Mouse (Mus musculus) CH12.LX (cell line): ENCODE results near the gene Cyb561. TPM values are rescaled to one million over a fixed set of nuclear protein-coding genes. Genes with fewer than 3 reads are reported as not detected.

Experiments
- DNase-seq: peaks from one replicate; pipeline ENCODE4 v3.0.0-alpha.2; 2013; ENCODE audit errors: extremely low read depth
- H3K27ac ChIP-seq: 2 replicates; pipeline ENCODE4 v1.5.1; 2012; ENCODE audit warnings: low read depth, mild to moderate bottlenecking, control low read depth, moderate library complexity; ENCODE audit not compliant: insufficient read depth
- H3K27me3 ChIP-seq: replicated peaks from 2 replicates; pipeline ENCODE3; 2012; ENCODE audit warnings: inconsistent platforms
- H3K36me3 ChIP-seq, 2 experiments: replicated peaks in 1 of 2; 2 replicates each; pipeline versions ENCODE3 to v1.6.1; 2012; ENCODE audit warnings: inconsistent platforms in 1 of 2, low read length in 1 of 2, mild to moderate bottlenecking in 1 of 2, mixed read lengths in 1 of 2, moderate library complexity in 1 of 2; ENCODE audit not compliant: control insufficient read depth in 1 of 2, insufficient read depth in 1 of 2
- H3K4me1 ChIP-seq, 2 experiments: 2 replicates each; pipeline ENCODE4 v1.6.1; 2012; ENCODE audit warnings: inconsistent platforms in 1 of 2, moderate library complexity in 1 of 2; ENCODE audit not compliant: insufficient read depth in 2 of 2, control insufficient read depth in 1 of 2
- H3K4me2 ChIP-seq: 2 replicates; pipeline ENCODE4 v1.6.1; 2012; ENCODE audit warnings: low read depth, mild to moderate bottlenecking, control low read depth; ENCODE audit not compliant: poor library complexity, insufficient read depth, severe bottlenecking
- H3K4me3 ChIP-seq, 3 experiments: fragments of 150-350 bp in 1 of 3; sonication (generic) in 1 of 3; replicated peaks in 1 of 3; 2 replicates each; pipeline versions ENCODE3 to v1.5.1; 2011 to 2012; ENCODE audit warnings: low read depth in 2 of 3, low read length in 2 of 3, mild to moderate bottlenecking in 2 of 3, moderate library complexity in 2 of 3, control low read depth in 1 of 3, improper control_type of control experiment in 1 of 3, inconsistent platforms in 1 of 3, mixed read lengths in 1 of 3; ENCODE audit not compliant: poor library complexity in 1 of 3
- H3K79me2 ChIP-seq: replicated peaks from 2 replicates; pipeline ENCODE4 v1.6.1; 2012; ENCODE audit warnings: mild to moderate bottlenecking, moderate library complexity; ENCODE audit not compliant: control insufficient read depth, poor library complexity, insufficient read depth, severe bottlenecking; ENCODE audit errors: extremely low read depth
- H3K9ac ChIP-seq: 2 replicates; pipeline ENCODE4 v1.6.1; 2012; ENCODE audit warnings: low read depth, mild to moderate bottlenecking, control low read depth, moderate library complexity; ENCODE audit not compliant: insufficient read depth
- H3K9me3 ChIP-seq: replicated peaks from 2 replicates; pipeline ENCODE3; 2012; ENCODE audit warnings: low read length, inconsistent platforms, mixed read lengths
- BHLHE40 ChIP-seq: IDR thresholded peaks from 2 replicates; pipeline ENCODE4 v1.6.1; 2011; ENCODE audit warnings: mild to moderate bottlenecking, low read depth, low read length, improper control_type of control experiment
- CTCF ChIP-seq, 2 experiments: IDR thresholded peaks in 1 of 2; conservative IDR thresholded peaks in 1 of 2; 2 replicates each; pipeline ENCODE4 v1.5.1; 2011 to 2012; ENCODE audit warnings: low read depth in 2 of 2, low read length in 2 of 2, improper control_type of control experiment in 1 of 2, inconsistent platforms in 1 of 2, mild to moderate bottlenecking in 1 of 2, moderate library complexity in 1 of 2
- GABPA ChIP-seq: IDR thresholded peaks from 2 replicates; pipeline ENCODE4 v1.6.1; 2012; ENCODE audit warnings: low read depth, low read length, improper control_type of control experiment, inconsistent platforms; ENCODE audit not compliant: insufficient replicate concordance
- HCFC1 ChIP-seq: IDR thresholded peaks from 2 replicates; pipeline ENCODE4 v1.6.1; 2012; ENCODE audit warnings: low read depth, mild to moderate bottlenecking, inconsistent platforms, low read length, improper control_type of control experiment
- JUND ChIP-seq: conservative IDR thresholded peaks from 2 replicates; pipeline ENCODE4 v1.6.1; 2011; ENCODE audit warnings: low read depth, low read length, improper control_type of control experiment
- KAT2A ChIP-seq: IDR thresholded peaks from 2 replicates; pipeline ENCODE4 v1.6.1; 2012; ENCODE audit warnings: low read length, improper control_type of control experiment, inconsistent platforms; ENCODE audit not compliant: insufficient replicate concordance
- MAFK ChIP-seq: IDR thresholded peaks from 2 replicates; pipeline ENCODE4 v1.6.1; 2011; ENCODE audit warnings: low read length, improper control_type of control experiment; ENCODE audit not compliant: insufficient replicate concordance
- MEF2A ChIP-seq: IDR thresholded peaks from 2 replicates; pipeline ENCODE4 v1.6.1; 2014; ENCODE audit warnings: low read depth, mild to moderate bottlenecking, inconsistent platforms, low read length, improper control_type of control experiment, borderline replicate concordance
- MXI1 ChIP-seq: IDR thresholded peaks from 2 replicates; pipeline ENCODE4 v1.6.1; 2011; ENCODE audit warnings: mild to moderate bottlenecking, low read depth, low read length, improper control_type of control experiment
- MYC ChIP-seq: IDR thresholded peaks from 2 replicates; pipeline ENCODE4 v1.6.1; 2011; ENCODE audit warnings: low read depth, mild to moderate bottlenecking, improper control_type of control experiment, low read length
- PAX5 ChIP-seq: IDR thresholded peaks from 2 replicates; pipeline ENCODE4 v1.6.1; 2012; ENCODE audit warnings: low read length, inconsistent platforms, mixed read lengths
- POLR2A ChIP-seq: IDR thresholded peaks from 2 replicates; pipeline ENCODE4 v1.6.1; 2011; ENCODE audit warnings: low read depth, mild to moderate bottlenecking, improper control_type of control experiment, low read length
- RCOR1 ChIP-seq: conservative IDR thresholded peaks from 2 replicates; pipeline ENCODE4 v1.6.1; 2012; ENCODE audit warnings: low read depth, mild to moderate bottlenecking, inconsistent platforms, low read length, improper control_type of control experiment
- ZC3H11A ChIP-seq: IDR thresholded peaks from 2 replicates; pipeline ENCODE4 v1.6.1; 2012; ENCODE audit warnings: low read depth, mild to moderate bottlenecking, inconsistent platforms, low read length, improper control_type of control experiment
- ZNF384 ChIP-seq: IDR thresholded peaks from 2 replicates; pipeline ENCODE4 v1.6.1; 2012; ENCODE audit warnings: low read depth, low read length, improper control_type of control experiment, inconsistent platforms
- dilution Hi-C: fragments of 300-500 bp; cut with MboI; formaldehyde crosslinking; loops from 2 replicates; pipeline ENCODE4 v1.14.3; 2020; ENCODE audit warnings: low sequenced_read_pairs; ENCODE audit not compliant: extremely low pct_unique_long_range_greater_than_20kb, extremely low pct_ligation_motif_present
- in situ Hi-C: fragments of 300-500 bp; cut with MboI; formaldehyde crosslinking; loops from 3 replicates; pipeline ENCODE4 v1.14.3; 2019; ENCODE audit warnings: low sequenced_read_pairs, low pct_ligation_motif_present, low pct_unique_long_range_greater_than_20kb, mixed read lengths
- polyA plus RNA-seq: library from polyadenylated mRNA; unstranded; fragments of >175 nt; gene quantifications from 2 replicates; pipeline ENCODE4 v1.2.1, GENCODE M21; 2012; ENCODE audit warnings: low read depth; ENCODE audit not compliant: insufficient read length
- total RNA-seq, 2 experiments: library from RNA; depleted of rRNA; stranded (reverse); fragments of 300-350 nt in 1 of 2; fragments of >200 nt in 1 of 2; gene quantifications; 2 replicates each; pipeline ENCODE4 v1.2.3; 2012 to 2014

Gene Cyb561
- total and polyA plus RNA-seq, 3 experiments: 0.20 to 3.9 (median 0.51) TPM

DNA sequence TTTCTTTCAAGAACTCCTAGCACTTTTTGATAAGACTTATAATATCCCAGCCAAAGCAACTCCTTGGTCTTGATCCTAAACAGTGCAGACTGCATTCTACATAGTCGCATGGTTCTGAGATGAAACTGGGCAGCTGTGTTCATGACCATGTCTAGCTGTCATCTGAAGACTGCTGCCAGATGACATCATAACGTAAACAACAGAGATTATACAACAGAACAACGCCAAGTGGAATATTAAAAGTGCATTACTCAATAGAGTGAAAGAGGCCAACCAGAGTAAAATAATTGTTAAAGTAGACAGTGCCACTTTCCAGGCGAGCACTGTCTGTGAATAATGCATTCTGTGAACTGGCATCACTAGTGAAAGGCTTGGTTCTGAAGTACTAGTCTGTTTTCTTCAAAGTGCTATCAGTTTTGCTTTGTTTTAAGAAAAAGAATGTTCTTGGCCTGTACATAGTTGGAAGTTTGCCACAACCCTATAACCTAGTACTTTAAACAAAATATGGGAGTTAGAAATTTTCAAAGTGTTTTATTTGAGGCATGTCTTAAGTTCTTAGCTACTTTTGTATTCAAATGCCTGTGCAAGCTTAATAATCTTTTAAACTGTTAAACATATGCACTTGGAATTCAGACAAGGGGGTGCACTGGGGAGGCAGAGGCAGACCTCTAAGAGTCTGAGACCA is 47.5 kb downstream of the Cyb561 start:
- H3K27me3 ChIP-seq: no peaks in the 10 kb centered on the region
- in situ Hi-C loops: no loop called here
- peaks cover 0 to 23% of the 10 kb centered on the region in 2 experiments for H3K36me3 ChIP-seq
- no peak overlapping the region for H3K4me2 ChIP-seq
- H3K79me2 ChIP-seq: no peaks in the 10 kb centered on the region
- peaks cover 0 to 16% of the 10 kb centered on the region in 2 experiments; a peak in 2 of 4 replicates for H3K4me1 ChIP-seq
- no peak overlapping the region for H3K27ac ChIP-seq
- H3K9ac ChIP-seq: no peak overlapping the region
- no peak for DNase-seq
- H3K9me3 ChIP-seq: no peaks in the 10 kb centered on the region
- TF ChIP-seq JUND: no peak
- no peak for TF ChIP-seq CTCF (conservative IDR thresholded peaks at IDR 0.05 in 1 of 2, IDR thresholded peaks at IDR 0.05 in 1 of 2; ENCODE audit: low read depth in 2 of 2, low read length in 2 of 2)
- no peak for TF ChIP-seq MAFK
- no peak for TF ChIP-seq BHLHE40
- no peak for TF ChIP-seq GABPA
- TF ChIP-seq HCFC1: no peak
- TF ChIP-seq PAX5: no peak
- no peak for TF ChIP-seq MEF2A
- TF ChIP-seq ZNF384: no peak
- dilution Hi-C loops: no loop called here
- no peak overlapping the region for H3K4me3 ChIP-seq

DNA sequence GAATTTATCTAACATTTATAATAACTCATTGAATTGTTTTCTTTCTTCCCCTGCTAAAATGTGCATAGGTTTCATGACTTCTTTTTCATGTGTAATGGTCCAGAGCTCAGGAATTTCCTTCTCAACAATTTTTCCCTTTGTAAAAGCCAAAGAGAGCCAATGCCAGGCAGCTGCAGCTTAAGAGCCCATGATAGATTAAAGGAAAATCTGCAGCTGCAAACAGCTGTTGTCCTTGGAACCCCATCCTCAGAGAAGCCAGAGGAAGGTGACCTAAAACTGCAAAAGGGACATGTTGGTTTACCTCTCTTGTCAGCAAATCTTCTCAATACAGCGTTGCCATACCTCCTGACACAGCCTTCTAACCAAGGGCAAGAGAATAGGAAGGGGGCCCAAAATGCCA is 50.2 kb downstream of the Cyb561 start:
- Histone ChIP-seq H3K27me3 (no peaks in the 10 kb centered on the region), H3K79me2 (no peaks in the 10 kb centered on the region), H3K27ac (no peak overlapping the region), H3K4me2 (no peak overlapping the region), H3K4me1 (peaks cover 0 to 16% of the 10 kb centered on the region in 2 experiments; a peak in 2 of 4 replicates), H3K9me3 (no peaks in the 10 kb centered on the region), H3K9ac (no peak overlapping the region), H3K4me3 (no peak overlapping the region), H3K36me3 (peaks cover 0 to 17% of the 10 kb centered on the region in 2 experiments)
- DNase-seq: no peak
- dilution Hi-C loops (no loop called here), in situ Hi-C loops (no loop called here)
- TF ChIP-seq KAT2A (no peak), ZC3H11A (no peak), MYC (no peak), POLR2A (no peak), MXI1 (no peak), RCOR1 (no peak)
